Mouse (Mus musculus) forebrain, embryonic 12.5 days (tissue): Measurements from ENCODE around the gene Dennd5b. TPM values are rescaled to one million over a fixed set of nuclear protein-coding genes. Genes with fewer than 3 reads are reported as not detected.

Experiments
- ATAC-seq: fragments of 200-750 bp; cut with Nextera tagmentation; 2 replicates; pipeline ENCODE4 v1.8.0; 2017; ENCODE audit warnings: moderate TSS enrichment; ENCODE audit not compliant: low FRiP score
- H3K27ac ChIP-seq: fragments of 300-500 bp; sonication (generic); 2 replicates; pipeline ENCODE4 v1.5.1; 2016; ENCODE audit warnings: mild to moderate bottlenecking
- H3K27me3 ChIP-seq: fragments of 300-500 bp; sonication (generic); 2 replicates; pipeline ENCODE4 v1.6.1; 2016; ENCODE audit warnings: mild to moderate bottlenecking
- H3K36me3 ChIP-seq: fragments of 300-500 bp; sonication (generic); replicated peaks from 2 replicates; pipeline ENCODE4 v1.6.1; 2016; ENCODE audit warnings: mild to moderate bottlenecking
- H3K4me1 ChIP-seq: fragments of 300-500 bp; sonication (generic); 2 replicates; pipeline ENCODE4 v1.6.1; 2016
- H3K4me2 ChIP-seq: fragments of 300-500 bp; sonication (generic); 2 replicates; pipeline ENCODE4 v1.6.1; 2016; ENCODE audit warnings: mild to moderate bottlenecking, moderate library complexity
- H3K4me3 ChIP-seq: fragments of 300-500 bp; sonication (generic); replicated peaks from 2 replicates; pipeline ENCODE4 v1.5.1; 2016; ENCODE audit warnings: mild to moderate bottlenecking
- H3K9ac ChIP-seq: fragments of 300-500 bp; sonication (generic); 2 replicates; pipeline ENCODE4 v1.6.1; 2016; ENCODE audit warnings: mild to moderate bottlenecking
- H3K9me3 ChIP-seq: fragments of 300-500 bp; sonication (generic); 2 replicates; pipeline ENCODE4 v1.6.1; 2016
- WGBS: fragments of 180-500 bp; shearing (Covaris S2); methylation state at CpG from one replicate; pipeline ENCODE4 v1.1.7; 2016; 5-methylcytosine and 5-hydroxymethylcytosine counted together
- polyA plus RNA-seq: library from polyadenylated mRNA; unstranded; fragments of >200 nt; fragmentation: Nextera tagmentation; extraction: Ambion mirVana; gene quantifications from 2 replicates; pipeline ENCODE4 v1.2.1, GENCODE M21; 2016

Dennd5b gene
- 18.1 and 18.8 TPM in 2 replicates for polyA plus RNA-seq

GRCm38 (mm10) chr6:149101076-149101942, at the start of gene Dennd5b:
Gene Dennd5b (minus strand): TSS chr6:149101680.
- peak; percentile 95 for ATAC-seq
- Histone ChIP-seq H3K27me3 (no peaks in the 10 kb centered on the region; the same call in 1 of the 2 replicates), H3K9me3 (no peaks in the 10 kb centered on the region), H3K9ac (peak within 1 kb of the TSS; percentile 92), H3K4me1 (peaks cover 7% of the 10 kb centered on the region), H3K4me3 (peak within 1 kb of the TSS; percentile 82), H3K27ac (peak within 1 kb of the TSS; percentile 97), H3K4me2 (peak within 1 kb of the TSS; percentile 72), H3K36me3 (no peaks in the 10 kb centered on the region)
- WGBS: under 1% methylated on average over 111 of the region's 124 CpGs

- H3K27me3 ChIP-seq: no peaks in the 10 kb centered on the region
- WGBS: 92% methylated on average over 7 of the region's 7 CpGs
- no peak for ATAC-seq
- H3K4me1 ChIP-seq: 0 out of 2 replicates have a peak, but pooled peaks cover under 1% of the 10 kb centered on the region
- H3K4me3 ChIP-seq: no peak overlapping the region
- no peak overlapping the region for H3K4me2 ChIP-seq
- H3K9ac ChIP-seq: no peak overlapping the region
- no peak overlapping the region for H3K27ac ChIP-seq
- no peaks in the 10 kb centered on the region for H3K9me3 ChIP-seq
- H3K36me3 ChIP-seq: peaks cover 23% of the 10 kb centered on the region
Measured at GRCm38 (mm10) chr6:149148436-149149229, 47.2 kb upstream of the Dennd5b start.

- H3K9ac ChIP-seq: no peak overlapping the region
- WGBS: 93% methylated on average over 1 of the region's 1 CpGs
- H3K4me1 ChIP-seq: peaks cover 9% of the 10 kb centered on the region; the same call in 1 of the 2 replicates
- no peak overlapping the region for H3K27ac ChIP-seq
- no peak for ATAC-seq
- H3K4me2 ChIP-seq: no peak overlapping the region
- H3K27me3 ChIP-seq: no peaks in the 10 kb centered on the region
- H3K9me3 ChIP-seq: no peaks in the 10 kb centered on the region
- H3K36me3 ChIP-seq: peaks cover 11% of the 10 kb centered on the region; the same call in 1 of the 2 replicates
- H3K4me3 ChIP-seq: no peak overlapping the region
Measured at GRCm38 (mm10) chr6:149145143-149145542, 43.7 kb upstream of the Dennd5b start.

GRCm38 (mm10) chr6:149141393-149142173, 40.1 kb upstream of the Dennd5b start:
- peak overlapping the region; percentile 54 for H3K9ac ChIP-seq
- H3K36me3 ChIP-seq: peaks cover 11% of the 10 kb centered on the region; the same call in 1 of the 2 replicates
- peak overlapping the region; percentile 46 for H3K4me3 ChIP-seq
- peak overlapping the region; percentile 66 for H3K4me2 ChIP-seq
- 5% methylated on average over 36 of the region's 36 CpGs for WGBS
- peak; percentile 89 for ATAC-seq
- peaks cover 9% of the 10 kb centered on the region; the same call in 1 of the 2 replicates for H3K4me1 ChIP-seq
- H3K27ac ChIP-seq: no peak overlapping the region
- no peaks in the 10 kb centered on the region for H3K9me3 ChIP-seq
- no peaks in the 10 kb centered on the region for H3K27me3 ChIP-seq

- H3K4me2 ChIP-seq: no peak within 1 kb of the TSS
- H3K9ac ChIP-seq: no peak within 1 kb of the TSS
- H3K27ac ChIP-seq: no peak within 1 kb of the TSS
- 0 out of 2 replicates have a peak, but pooled peaks cover 5% of the 10 kb centered on the region for H3K36me3 ChIP-seq
- H3K4me1 ChIP-seq: peaks cover 14% of the 10 kb centered on the region
- no peaks in the 10 kb centered on the region for H3K27me3 ChIP-seq
- ATAC-seq: no peak
- no peak within 1 kb of the TSS for H3K4me3 ChIP-seq
- H3K9me3 ChIP-seq: no peaks in the 10 kb centered on the region
- 86% methylated on average over 1 of the region's 1 CpGs for WGBS
Measured at GRCm38 (mm10) chr6:149139471-149139870, 38.0 kb upstream of the Dennd5b start, which contains the start of gene Etfbkmt. Gene Etfbkmt (plus strand): TSS chr6:149139849.

- Histone ChIP-seq H3K27me3 (no peaks in the 10 kb centered on the region), H3K4me3 (no peak overlapping the region), H3K9ac (no peak overlapping the region), H3K4me1 (peaks cover 18% of the 10 kb centered on the region), H3K9me3 (no peaks in the 10 kb centered on the region), H3K36me3 (0 out of 2 replicates have a peak, but pooled peaks cover 1% of the 10 kb centered on the region), H3K27ac (no peak overlapping the region), H3K4me2 (no peak overlapping the region)
- no peak for ATAC-seq
- WGBS: 91% methylated on average over 3 of the region's 3 CpGs
Measured at GRCm38 (mm10) chr6:149139011-149139410, 37.5 kb upstream of the Dennd5b start.

- no peak overlapping the region for H3K4me2 ChIP-seq
- no peaks in the 10 kb centered on the region for H3K27me3 ChIP-seq
- H3K36me3 ChIP-seq: no peaks in the 10 kb centered on the region
- no peak overlapping the region for H3K9ac ChIP-seq
- H3K4me3 ChIP-seq: no peak overlapping the region
- WGBS: 72% methylated on average over 2 of the region's 2 CpGs
- no peak for ATAC-seq
- H3K9me3 ChIP-seq: no peaks in the 10 kb centered on the region
- H3K27ac ChIP-seq: no peak overlapping the region
- H3K4me1 ChIP-seq: peaks cover 18% of the 10 kb centered on the region
Measured at GRCm38 (mm10) chr6:149137936-149138335, 36.5 kb upstream of the Dennd5b start.

- H3K9ac ChIP-seq: no peak overlapping the region
- peaks cover 16% of the 10 kb centered on the region for H3K4me1 ChIP-seq
- no peak overlapping the region for H3K4me2 ChIP-seq
- ATAC-seq: no peak
- H3K36me3 ChIP-seq: no peaks in the 10 kb centered on the region
- 83% methylated on average over 6 of the region's 6 CpGs for WGBS
- no peak overlapping the region for H3K4me3 ChIP-seq
- no peaks in the 10 kb centered on the region for H3K9me3 ChIP-seq
- H3K27ac ChIP-seq: no peak overlapping the region
- no peaks in the 10 kb centered on the region for H3K27me3 ChIP-seq
Measured at GRCm38 (mm10) chr6:149135631-149136030, 34.2 kb upstream of the Dennd5b start.

- Histone ChIP-seq H3K9me3 (no peaks in the 10 kb centered on the region), H3K27me3 (no peaks in the 10 kb centered on the region), H3K4me3 (no peak overlapping the region), H3K27ac (no peak overlapping the region), H3K36me3 (no peaks in the 10 kb centered on the region), H3K9ac (no peak overlapping the region), H3K4me1 (peaks cover 17% of the 10 kb centered on the region), H3K4me2 (no peak overlapping the region)
- no peak for ATAC-seq
- WGBS: 11% methylated on average over 5 of the region's 5 CpGs
Measured at GRCm38 (mm10) chr6:149134391-149135150, 33.1 kb upstream of the Dennd5b start.

GRCm38 (mm10) chr6:149132311-149133077, 31.0 kb upstream of the Dennd5b start:
- no peak overlapping the region for H3K4me3 ChIP-seq
- H3K4me2 ChIP-seq: no peak overlapping the region
- no peak overlapping the region for H3K9ac ChIP-seq
- peak; percentile 75; the same call in 1 of the 2 replicates for ATAC-seq
- 29% methylated on average over 5 of the region's 5 CpGs for WGBS
- H3K27me3 ChIP-seq: no peaks in the 10 kb centered on the region
- no peak overlapping the region for H3K27ac ChIP-seq
- peaks cover 17% of the 10 kb centered on the region for H3K4me1 ChIP-seq
- H3K36me3 ChIP-seq: no peaks in the 10 kb centered on the region
- H3K9me3 ChIP-seq: no peaks in the 10 kb centered on the region
